Mouse (Mus musculus): ENCODE results near the gene Myrip. TPM values are rescaled to one million over a fixed set of nuclear protein-coding genes. Genes with fewer than 3 reads are reported as not detected.
A peak's percentile ranks its signal among the peaks of the same experiment; 100 is the strongest.

The Myrip gene
- total RNA-seq, 2 experiments from 2014 or later: 55.9 to 64.3 TPM

DNA sequence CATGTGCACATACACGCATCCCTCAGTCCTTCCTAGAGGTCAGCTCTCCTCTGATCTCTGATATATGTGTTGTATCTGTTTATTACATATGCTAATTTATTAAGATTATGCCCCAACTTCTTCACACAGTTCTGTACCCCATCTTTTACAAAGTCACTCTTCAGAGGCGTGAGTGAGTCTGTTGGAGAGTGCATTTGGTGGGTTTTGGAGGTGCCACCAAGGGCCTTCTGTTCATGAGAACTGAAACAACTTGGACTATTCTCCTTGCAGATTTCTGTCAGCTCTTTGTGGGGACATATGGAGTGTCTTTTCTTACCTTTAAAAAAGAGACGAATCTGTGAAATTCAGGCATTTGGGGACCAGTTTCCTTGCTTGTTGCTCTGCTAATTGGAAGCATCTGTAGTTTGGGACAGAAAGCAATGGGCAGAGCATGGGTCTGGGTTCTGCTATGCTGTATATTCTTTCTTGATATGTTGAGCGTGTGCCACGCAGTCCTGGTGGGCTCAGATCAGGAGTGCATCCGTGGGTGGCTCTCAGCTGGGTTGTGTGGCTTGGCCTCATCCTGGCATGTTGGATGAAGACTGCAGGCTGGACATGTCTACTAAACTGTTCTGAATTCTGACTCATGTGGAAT is 148.5 kb downstream of the Myrip start:
- no peak for DNase-seq (ENCODE audit: low spot score in 2 of 2)

DNA sequence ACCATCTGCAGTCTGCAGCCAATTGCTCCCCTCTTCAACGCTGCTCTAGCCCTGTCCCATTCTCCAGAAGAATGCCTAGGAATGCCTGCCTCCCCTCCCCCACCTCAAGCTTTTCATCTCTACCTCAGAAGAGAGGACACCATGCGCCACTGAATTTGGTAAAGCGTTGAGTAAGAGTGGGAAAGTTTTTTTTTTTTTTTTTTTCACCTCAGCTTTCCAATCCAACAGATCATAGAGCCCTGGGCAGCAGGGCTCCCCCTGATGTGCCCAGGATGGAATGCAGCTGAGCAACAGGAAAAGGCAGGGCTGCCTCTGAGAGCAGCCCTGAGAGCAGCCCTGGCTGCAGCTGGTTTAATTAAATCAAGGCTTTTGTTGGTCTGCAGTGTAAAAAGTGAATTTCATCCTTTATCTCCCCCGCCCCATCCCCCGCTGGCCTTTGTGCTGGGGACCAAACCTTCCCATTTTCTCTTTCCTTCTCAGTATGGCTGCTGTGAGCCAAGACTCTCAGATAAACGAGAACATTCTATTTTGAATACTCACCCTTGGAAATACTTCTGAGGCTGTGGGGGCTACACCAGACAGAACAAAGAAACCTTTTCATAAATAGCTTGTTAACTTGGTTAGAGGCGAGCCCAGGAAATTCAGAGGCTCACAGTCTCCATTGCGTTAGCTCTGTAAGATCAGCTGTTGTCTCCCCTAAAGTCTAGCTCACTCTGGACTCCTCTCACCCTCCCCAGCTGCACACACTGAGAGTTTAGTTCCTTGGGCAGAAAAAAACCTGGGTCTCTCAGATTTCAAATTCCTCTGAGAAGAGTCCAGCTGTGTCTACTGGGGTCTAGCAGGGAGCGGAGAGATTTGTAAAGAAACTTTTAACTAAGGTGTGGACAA is 154.7 kb downstream of the Myrip start:
- DNase-seq (ENCODE audit: low spot score in 2 of 2): no peak

GRCm38 (mm10) chr9:120470431-120470830 is 169.1 kb downstream of the Myrip start:
- no peak for DNase-seq (ENCODE audit: low spot score in 2 of 2)

DNA sequence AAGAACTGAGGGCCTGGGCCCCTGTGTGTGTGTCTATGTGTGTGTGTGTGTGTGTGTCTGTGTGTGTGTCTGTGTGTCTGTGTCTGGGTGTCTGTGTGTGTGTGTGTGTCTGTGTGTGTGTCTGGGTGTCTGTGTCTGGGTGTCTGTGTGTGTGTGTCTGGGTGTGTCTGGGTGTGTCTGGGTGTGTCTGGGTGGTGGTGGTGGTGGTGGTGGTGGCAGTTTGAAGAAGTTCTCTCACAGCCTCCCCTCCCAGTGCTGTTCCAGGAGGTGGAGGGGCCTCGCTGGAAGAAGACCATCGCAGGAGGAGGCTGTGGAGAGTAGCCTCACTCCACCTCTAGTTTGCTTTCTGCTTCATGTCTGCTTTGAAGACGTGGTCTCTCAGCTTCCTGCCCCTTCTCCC is 180.3 kb downstream of the Myrip start:
- no peak for DNase-seq (ENCODE audit: low spot score in 2 of 2)

DNA sequence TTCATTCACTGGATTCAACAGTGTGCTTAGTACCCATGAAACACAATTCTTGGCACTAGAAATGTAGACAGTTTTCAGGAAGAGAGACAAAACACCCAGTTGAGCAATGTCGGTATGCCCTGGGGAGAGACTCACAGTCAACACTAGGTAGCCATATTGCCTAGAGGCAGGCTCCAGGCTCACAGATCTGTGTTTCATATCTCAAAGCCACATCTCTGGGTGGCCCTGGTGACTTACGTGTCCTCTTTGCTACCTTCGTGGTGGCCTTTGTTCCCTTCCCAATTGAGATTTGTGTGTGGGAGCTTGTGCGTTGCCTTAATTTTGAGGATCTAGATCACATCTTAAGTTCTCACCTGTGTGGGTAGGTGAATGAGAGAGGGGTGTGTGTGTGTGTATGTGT is 181.1 kb downstream of the Myrip start:
- DNase-seq (ENCODE audit: low spot score in 2 of 2): no peak

DNA sequence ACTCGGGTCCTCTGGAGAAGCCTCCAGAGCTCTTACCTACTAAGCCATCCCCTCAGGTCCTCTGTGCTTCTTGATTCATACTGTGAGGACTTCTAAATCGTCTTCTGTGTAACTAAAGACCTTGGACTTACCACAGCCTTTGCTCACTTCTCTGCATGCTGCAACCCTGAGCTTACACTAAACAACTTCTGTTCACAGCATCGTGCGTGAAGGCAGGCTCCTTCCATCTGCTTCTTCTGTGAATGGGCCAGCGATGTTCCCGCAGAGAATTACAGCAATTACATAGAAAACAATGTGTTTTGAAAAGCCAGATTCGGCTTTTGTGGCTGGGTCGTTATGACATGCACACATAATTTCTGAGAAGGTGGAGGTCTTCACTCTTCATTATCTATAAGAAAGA is 181.8 kb downstream of the Myrip start:
- peak in 1 of 2 experiments; percentile 68 for DNase-seq (ENCODE audit: low spot score in 2 of 2)

GRCm38 (mm10) chr9:120487076-120487475 is 185.8 kb downstream of the Myrip start:
- DNase-seq (ENCODE audit: low spot score in 2 of 2): no peak

- no peak for DNase-seq (ENCODE audit: low spot score in 2 of 2)
Observed at GRCm38 (mm10) chr9:120491509-120491908, 190.2 kb downstream of the Myrip start.

- no peak for DNase-seq (ENCODE audit: low spot score in 2 of 2)
Observed at GRCm38 (mm10) chr9:120492010-120492399, 190.7 kb downstream of the Myrip start, which contains the start of gene Eif1b. Gene Eif1b (plus strand): TSS chr9:120492232.

- DNase-seq (ENCODE audit: low spot score in 2 of 2): peak; percentile 73 to 83
Observed at GRCm38 (mm10) chr9:120492400-120493351, 191.4 kb downstream of the Myrip start.

- DNase-seq (ENCODE audit: low spot score in 2 of 2): no peak
Observed at GRCm38 (mm10) chr9:120493781-120494180, 192.5 kb downstream of the Myrip start.

DNA sequence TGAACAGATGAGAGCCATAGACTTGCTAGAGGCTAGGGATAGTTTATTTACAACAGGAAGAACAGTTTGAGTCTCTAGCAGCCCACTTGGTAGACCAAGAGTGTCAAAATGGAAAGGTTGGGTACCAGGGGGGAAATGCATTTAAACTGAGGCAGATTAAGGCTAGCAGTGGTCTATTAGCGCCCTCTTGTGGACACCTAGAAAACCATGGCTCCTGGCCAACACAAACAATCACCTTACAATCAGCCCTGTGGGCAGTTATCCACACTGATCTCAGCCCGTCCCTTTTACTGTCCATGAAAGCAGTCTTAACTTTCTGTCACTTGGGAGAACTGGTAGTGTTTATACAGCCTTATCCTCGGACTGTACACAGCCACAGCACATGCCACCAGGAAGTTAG is 195.4 kb downstream of the Myrip start:
- DNase-seq (ENCODE audit: low spot score in 2 of 2): peak in 1 of 2 experiments; percentile 84

- no peak for DNase-seq (ENCODE audit: low spot score in 2 of 2)
Observed at GRCm38 (mm10) chr9:120497983-120498382, 196.7 kb downstream of the Myrip start.

- DNase-seq (ENCODE audit: low spot score in 2 of 2): no peak
Observed at GRCm38 (mm10) chr9:120501191-120501902, 200.0 kb downstream of the Myrip start.

- DNase-seq (ENCODE audit: low spot score in 2 of 2): peak; percentile 67 to 90
Observed at GRCm38 (mm10) chr9:120502013-120502412, 200.7 kb downstream of the Myrip start.

DNA sequence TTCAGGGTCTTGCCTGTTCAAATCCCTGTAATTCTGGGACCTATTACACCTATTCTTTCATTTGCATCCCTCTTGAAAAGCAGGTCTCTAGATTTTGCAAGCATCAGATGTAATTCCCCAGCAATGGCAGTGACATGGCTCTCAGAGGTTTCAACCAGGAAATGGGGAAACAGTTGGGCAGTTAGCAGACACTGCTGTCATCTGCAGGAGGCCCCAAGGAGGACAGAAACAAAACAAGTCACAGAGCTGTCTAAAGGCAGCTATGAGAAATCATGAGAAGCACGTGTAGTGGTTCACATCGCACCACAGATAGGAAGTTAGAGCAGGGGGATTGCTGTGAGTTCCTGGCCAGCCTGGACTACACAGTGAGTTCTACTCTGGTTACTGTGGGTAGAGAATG is 203.1 kb downstream of the Myrip start:
- DNase-seq (ENCODE audit: low spot score in 2 of 2): no peak

DNA sequence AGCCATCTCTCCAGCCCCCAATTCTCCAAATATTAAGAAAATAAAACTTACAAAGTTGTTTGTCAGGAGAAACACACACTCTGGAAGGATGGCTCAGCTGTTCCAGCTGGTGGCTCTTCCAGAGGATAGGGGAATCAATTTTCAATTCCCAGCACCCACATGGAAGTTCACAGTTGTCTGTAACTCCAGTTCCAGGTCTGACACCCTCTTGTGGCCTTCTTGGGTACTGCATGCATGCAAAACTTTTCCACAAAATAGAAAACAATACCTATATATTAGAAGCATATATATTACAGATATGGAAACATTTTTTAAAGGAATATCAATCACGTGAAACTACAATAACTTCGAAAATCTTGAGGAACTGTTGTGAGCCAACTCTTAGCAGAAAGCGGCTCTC is 210.5 kb downstream of the Myrip start:
- peak in 1 of 2 experiments; percentile 29 for DNase-seq (ENCODE audit: low spot score in 2 of 2)

DNA sequence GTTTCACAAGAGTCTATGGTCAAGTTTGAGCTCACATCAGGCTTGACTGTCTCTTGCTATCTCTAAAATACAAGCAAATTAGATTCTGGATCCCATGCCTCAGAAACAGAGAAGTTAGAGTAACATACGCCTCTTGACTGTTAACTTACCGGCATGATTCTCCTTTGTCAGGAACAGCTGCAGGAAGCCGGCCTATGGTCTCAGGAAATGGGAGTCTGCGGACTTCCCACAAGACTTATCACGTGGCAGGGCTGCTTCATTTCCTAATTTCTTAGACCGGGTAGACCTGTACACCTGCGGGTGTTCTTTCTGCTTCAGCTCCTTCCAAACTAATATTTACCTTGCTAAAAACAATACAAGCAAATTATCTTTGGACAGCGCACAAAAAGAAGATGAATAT is 215.4 kb downstream of the Myrip start:
- no peak for DNase-seq (ENCODE audit: low spot score in 2 of 2)

GRCm38 (mm10) chr9:120518946-120519345 is 217.6 kb downstream of the Myrip start:
- DNase-seq (ENCODE audit: low spot score in 2 of 2): no peak

DNA sequence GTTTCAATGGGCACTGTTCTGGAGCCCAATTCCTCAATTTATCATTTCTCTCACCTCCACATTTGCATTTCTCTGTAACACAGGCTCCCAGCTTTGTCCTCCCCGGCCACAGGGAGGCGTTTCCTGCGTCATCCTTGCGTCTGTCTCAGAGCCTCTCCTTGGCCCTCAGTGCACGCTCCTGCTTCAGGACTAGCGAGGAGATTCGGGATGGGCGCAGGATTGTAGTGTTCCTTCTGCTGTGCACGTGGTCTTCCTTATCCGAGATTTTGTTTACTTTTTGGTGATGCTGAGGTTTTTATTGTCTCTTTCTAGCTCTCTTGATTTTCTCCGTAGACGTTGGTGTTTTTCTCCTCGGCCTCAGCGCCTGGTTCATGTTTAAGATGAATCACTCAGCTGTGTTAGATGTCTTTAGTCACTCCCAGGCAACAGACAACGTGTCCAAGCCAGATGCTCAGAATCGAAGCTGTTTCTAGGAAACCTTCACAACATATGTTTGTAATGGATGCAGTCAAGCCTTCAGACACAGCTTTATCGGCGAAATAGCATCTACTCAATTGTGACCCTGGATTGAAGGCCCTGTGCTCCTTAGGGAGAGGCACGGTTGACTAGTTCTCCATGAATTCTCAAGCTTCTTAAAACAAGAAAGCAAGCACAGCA is 218.3 kb downstream of the Myrip start:
- DNase-seq (ENCODE audit: low spot score in 2 of 2): peak in 1 of 2 experiments; percentile 37
